Mouse (Mus musculus): Measurements from ENCODE around the gene Fry. TPM values are rescaled to one million over a fixed set of nuclear protein-coding genes. Genes with fewer than 3 reads are reported as not detected.
A peak's percentile ranks its signal among the peaks of the same experiment; 100 is the strongest.

The Fry gene
- polyA plus RNA-seq, 1 experiment from 2014 or later: 5.5 TPM

- no peak overlapping the region for H3K4me2 ChIP-seq (replicated peaks; ENCODE audit: low read depth)
- no peaks in the 10 kb centered on the region for H3K27me3 ChIP-seq (replicated peaks; ENCODE audit: control insufficient read depth, insufficient read depth, low read length)
- TF ChIP-seq CTCF (IDR thresholded peaks at IDR 0.05; ENCODE audit: low read depth): no peak
- no peak overlapping the region for H3K4me3 ChIP-seq (ENCODE audit: low read depth, low read length)
- no peaks in the 10 kb centered on the region for H3K9me3 ChIP-seq (ENCODE audit: control insufficient read depth)
- no peaks in the 10 kb centered on the region; the same call in 1 of the 2 replicates for H3K36me3 ChIP-seq (ENCODE audit: control insufficient read depth, insufficient read depth)
- H3K27ac ChIP-seq (ENCODE audit: low read depth, low read length): no peak overlapping the region
- H3K4me1 ChIP-seq (replicated peaks; ENCODE audit: control insufficient read depth, insufficient read depth, low read length): no peaks in the 10 kb centered on the region
- ATAC-seq: no peak
- H3K9ac ChIP-seq (ENCODE audit: low read depth, low read length): no peak overlapping the region
- 87% methylated on average over 18 of the region's 18 CpGs for WGBS
These were observed 260.1 kb downstream of the Fry start for GRCm38 (mm10) chr5:150378586-150378985.

GRCm38 (mm10) chr5:150380767-150381166 lies 262.3 kb downstream of the Fry start:
- H3K9ac ChIP-seq (ENCODE audit: low read depth, low read length): no peak overlapping the region
- H3K27me3 ChIP-seq (replicated peaks; ENCODE audit: control insufficient read depth, insufficient read depth, low read length): no peaks in the 10 kb centered on the region
- H3K9me3 ChIP-seq (ENCODE audit: control insufficient read depth): no peaks in the 10 kb centered on the region
- H3K4me3 ChIP-seq (ENCODE audit: low read depth, low read length): no peak overlapping the region
- H3K36me3 ChIP-seq (ENCODE audit: control insufficient read depth, insufficient read depth): no peaks in the 10 kb centered on the region; the same call in 1 of the 2 replicates
- no peak for TF ChIP-seq CTCF (IDR thresholded peaks at IDR 0.05; ENCODE audit: low read depth)
- H3K4me1 ChIP-seq (replicated peaks; ENCODE audit: control insufficient read depth, insufficient read depth, low read length): no peaks in the 10 kb centered on the region
- no peak overlapping the region for H3K27ac ChIP-seq (ENCODE audit: low read depth, low read length)
- H3K4me2 ChIP-seq (replicated peaks; ENCODE audit: low read depth): no peak overlapping the region
- no peak for ATAC-seq
- 85% methylated on average over 10 of the region's 10 CpGs for WGBS

- TF ChIP-seq CTCF (IDR thresholded peaks at IDR 0.05; ENCODE audit: low read depth): no peak
- no peaks in the 10 kb centered on the region for H3K27me3 ChIP-seq (replicated peaks; ENCODE audit: control insufficient read depth, insufficient read depth, low read length)
- H3K4me2 ChIP-seq (replicated peaks; ENCODE audit: low read depth): no peak overlapping the region
- no peak overlapping the region for H3K4me3 ChIP-seq (ENCODE audit: low read depth, low read length)
- no peak for ATAC-seq
- no peak overlapping the region for H3K27ac ChIP-seq (ENCODE audit: low read depth, low read length)
- no peak overlapping the region for H3K9ac ChIP-seq (ENCODE audit: low read depth, low read length)
- 65% methylated on average over 5 of the region's 5 CpGs for WGBS
- no peaks in the 10 kb centered on the region for H3K4me1 ChIP-seq (replicated peaks; ENCODE audit: control insufficient read depth, insufficient read depth, low read length)
- H3K9me3 ChIP-seq (ENCODE audit: control insufficient read depth): no peaks in the 10 kb centered on the region
- H3K36me3 ChIP-seq (ENCODE audit: control insufficient read depth, insufficient read depth): no peaks in the 10 kb centered on the region; the same call in 1 of the 2 replicates
These were observed 264.0 kb downstream of the Fry start for GRCm38 (mm10) chr5:150382411-150382810.

- no peak overlapping the region for H3K4me3 ChIP-seq (ENCODE audit: low read depth, low read length)
- H3K27me3 ChIP-seq (replicated peaks; ENCODE audit: control insufficient read depth, insufficient read depth, low read length): no peaks in the 10 kb centered on the region
- no peak overlapping the region for H3K4me2 ChIP-seq (replicated peaks; ENCODE audit: low read depth)
- no peaks in the 10 kb centered on the region for H3K9me3 ChIP-seq (ENCODE audit: control insufficient read depth)
- ATAC-seq: 0 out of 2 replicates have a peak, but pooled peaks have one; percentile 31
- H3K9ac ChIP-seq (ENCODE audit: low read depth, low read length): no peak overlapping the region
- H3K36me3 ChIP-seq (ENCODE audit: control insufficient read depth, insufficient read depth): no peaks in the 10 kb centered on the region; the same call in 1 of the 2 replicates
- WGBS: 40% methylated on average over 17 of the region's 17 CpGs
- no peaks in the 10 kb centered on the region for H3K4me1 ChIP-seq (replicated peaks; ENCODE audit: control insufficient read depth, insufficient read depth, low read length)
- no peak overlapping the region for H3K27ac ChIP-seq (ENCODE audit: low read depth, low read length)
- no peak for TF ChIP-seq CTCF (IDR thresholded peaks at IDR 0.05; ENCODE audit: low read depth)
These were observed 266.1 kb downstream of the Fry start for GRCm38 (mm10) chr5:150384272-150385215.

- Histone ChIP-seq H3K36me3 (ENCODE audit: control insufficient read depth, insufficient read depth) (no peaks in the 10 kb centered on the region; the same call in 1 of the 2 replicates), H3K9ac (ENCODE audit: low read depth, low read length) (no peak overlapping the region), H3K27me3 (replicated peaks; ENCODE audit: control insufficient read depth, insufficient read depth, low read length) (no peaks in the 10 kb centered on the region), H3K4me3 (ENCODE audit: low read depth, low read length) (no peak overlapping the region), H3K4me1 (replicated peaks; ENCODE audit: control insufficient read depth, insufficient read depth, low read length) (no peaks in the 10 kb centered on the region), H3K27ac (ENCODE audit: low read depth, low read length) (no peak overlapping the region), H3K9me3 (ENCODE audit: control insufficient read depth) (no peaks in the 10 kb centered on the region), H3K4me2 (replicated peaks; ENCODE audit: low read depth) (no peak overlapping the region)
- peak; percentile 37 for TF ChIP-seq CTCF (IDR thresholded peaks at IDR 0.05; ENCODE audit: low read depth)
- WGBS: 63% methylated on average over 7 of the region's 7 CpGs
- no peak for ATAC-seq
These were observed 266.8 kb downstream of the Fry start for GRCm38 (mm10) chr5:150385224-150385623.

- no peak for TF ChIP-seq CTCF (IDR thresholded peaks at IDR 0.05; ENCODE audit: low read depth)
- Histone ChIP-seq H3K27me3 (replicated peaks; ENCODE audit: control insufficient read depth, insufficient read depth, low read length) (no peaks in the 10 kb centered on the region), H3K9me3 (ENCODE audit: control insufficient read depth) (no peaks in the 10 kb centered on the region), H3K9ac (ENCODE audit: low read depth, low read length) (no peak overlapping the region), H3K4me1 (replicated peaks; ENCODE audit: control insufficient read depth, insufficient read depth, low read length) (no peaks in the 10 kb centered on the region), H3K36me3 (ENCODE audit: control insufficient read depth, insufficient read depth) (0 out of 2 replicates have a peak, but pooled peaks cover under 1% of the 10 kb centered on the region), H3K4me3 (ENCODE audit: low read depth, low read length) (no peak overlapping the region), H3K27ac (ENCODE audit: low read depth, low read length) (no peak overlapping the region), H3K4me2 (replicated peaks; ENCODE audit: low read depth) (no peak overlapping the region)
- ATAC-seq: no peak
- 87% methylated on average over 12 of the region's 12 CpGs for WGBS
These were observed 270.2 kb downstream of the Fry start for GRCm38 (mm10) chr5:150388623-150389022.

All from intestine, postnatal 0 days (tissue).